Mouse (Mus musculus) limb, embryonic 10.5 days (tissue): ENCODE measurements around the gene Prss33. TPM values are rescaled to one million over a fixed set of nuclear protein-coding genes. Genes with fewer than 3 reads are reported as not detected.

Experiments
- DNase-seq: peaks from one replicate; pipeline ENCODE4 v3.0.0-alpha.2; 2017; ENCODE audit warnings: low spot score
- H3K27ac ChIP-seq: fragments of 300-500 bp; sonication (generic); 2 replicates; pipeline ENCODE4 v1.5.1; 2016; ENCODE audit warnings: mild to moderate bottlenecking
- H3K27me3 ChIP-seq: fragments of 300-500 bp; sonication (generic); 2 replicates; pipeline ENCODE4 v1.6.1; 2016; ENCODE audit warnings: low read depth, mild to moderate bottlenecking; ENCODE audit not compliant: poor library complexity, severe bottlenecking
- H3K36me3 ChIP-seq: fragments of 300-500 bp; sonication (generic); 2 replicates; pipeline ENCODE4 v1.6.1; 2016; ENCODE audit warnings: mild to moderate bottlenecking, moderate library complexity
- H3K4me1 ChIP-seq: fragments of 300-500 bp; sonication (generic); 2 replicates; pipeline ENCODE4 v1.6.1; 2016
- H3K4me3 ChIP-seq: fragments of 300-500 bp; sonication (generic); 2 replicates; pipeline ENCODE4 v1.5.1; 2016; ENCODE audit warnings: mild to moderate bottlenecking, moderate library complexity
- H3K9me3 ChIP-seq: fragments of 300-500 bp; sonication (generic); replicated peaks from 2 replicates; pipeline ENCODE4 v1.6.1; 2016; ENCODE audit warnings: mild to moderate bottlenecking
- WGBS: fragments of 180-500 bp; shearing (Covaris S2); methylation state at CpG from one replicate; pipeline ENCODE4 v1.1.7; 2016; 5-methylcytosine and 5-hydroxymethylcytosine counted together
- polyA plus RNA-seq: library from polyadenylated mRNA; unstranded; fragments of >200 nt; fragmentation: Nextera tagmentation; extraction: Ambion mirVana; gene quantifications from 2 replicates; pipeline ENCODE4 v1.2.1, GENCODE M21; 2016

Prss33 gene
- polyA plus RNA-seq, 1 experiment from 2014 or later: not detected

GRCm38 (mm10) chr17:23850853-23851749, 15.2 kb upstream of the Prss33 start:
- Histone ChIP-seq H3K9me3 (no peaks in the 10 kb centered on the region), H3K4me1 (peaks cover 7% of the 10 kb centered on the region), H3K27me3 (no peaks in the 10 kb centered on the region), H3K27ac (0 out of 2 replicates have a peak overlapping the region, but pooled peaks have one; percentile 42), H3K4me3 (no peak overlapping the region), H3K36me3 (no peaks in the 10 kb centered on the region)
- peak; percentile 77 for DNase-seq
- 66% methylated on average over 19 of the region's 19 CpGs for WGBS

GRCm38 (mm10) chr17:23850028-23850427, 14.2 kb upstream of the Prss33 start:
- Histone ChIP-seq H3K4me3 (no peak overlapping the region), H3K9me3 (no peaks in the 10 kb centered on the region), H3K4me1 (no peaks in the 10 kb centered on the region), H3K27me3 (no peaks in the 10 kb centered on the region), H3K27ac (no peak overlapping the region), H3K36me3 (no peaks in the 10 kb centered on the region)
- whole genome bisulfite sequencing: 61% methylated on average over 2 of the region's 2 CpGs
- no peak for DNase-seq

- peaks cover 12% of the 10 kb centered on the region for H3K4me1 ChIP-seq
- H3K36me3 ChIP-seq: no peaks in the 10 kb centered on the region
- H3K27me3 ChIP-seq: peaks cover 6% of the 10 kb centered on the region; the same call in 1 of the 2 replicates
- peak; percentile 80 for DNase-seq
- peak within 1 kb of the TSS; percentile 43 for H3K4me3 ChIP-seq
- H3K27ac ChIP-seq: peak within 1 kb of the TSS; percentile 31; the same call in 1 of the 2 replicates
- WGBS: 11% methylated on average over 19 of the region's 19 CpGs
- H3K9me3 ChIP-seq: no peaks in the 10 kb centered on the region
Measured at GRCm38 (mm10) chr17:23843812-23844273, 8.0 kb upstream of the Prss33 start, which contains the start of the genes Prss32 and Prss41. Gene Prss32, plus strand, starts transcription at chr17:23843855. Gene Prss41, minus strand, starts transcription at chr17:23844172.

- Histone ChIP-seq H3K27me3 (peaks cover 6% of the 10 kb centered on the region; the same call in 1 of the 2 replicates), H3K4me3 (peak overlapping the region; percentile 43), H3K36me3 (no peaks in the 10 kb centered on the region), H3K27ac (peak overlapping the region; percentile 31; the same call in 1 of the 2 replicates), H3K9me3 (no peaks in the 10 kb centered on the region), H3K4me1 (peaks cover 12% of the 10 kb centered on the region)
- 45% methylated on average over 23 of the region's 23 CpGs for WGBS
- DNase-seq: peak; percentile 39
Measured at GRCm38 (mm10) chr17:23843141-23843811, 7.4 kb upstream of the Prss33 start.

GRCm38 (mm10) chr17:23841145-23841544, 5.3 kb upstream of the Prss33 start:
- Histone ChIP-seq H3K36me3 (no peaks in the 10 kb centered on the region), H3K4me1 (peaks cover 12% of the 10 kb centered on the region), H3K27ac (no peak overlapping the region), H3K9me3 (no peaks in the 10 kb centered on the region), H3K27me3 (peaks cover 6% of the 10 kb centered on the region; the same call in 1 of the 2 replicates), H3K4me3 (no peak overlapping the region)
- peak; percentile 64 for DNase-seq
- WGBS: 33% methylated on average over 4 of the region's 4 CpGs

GRCm38 (mm10) chr17:23831201-23831600, 4.7 kb downstream of the Prss33 start:
- DNase-seq: no peak
- 97% methylated on average over 1 of the region's 1 CpGs for WGBS
- no peaks in the 10 kb centered on the region for H3K9me3 ChIP-seq
- H3K27me3 ChIP-seq: peaks cover 21% of the 10 kb centered on the region; the same call in 1 of the 2 replicates
- no peak overlapping the region for H3K4me3 ChIP-seq
- H3K36me3 ChIP-seq: peaks cover 14% of the 10 kb centered on the region
- H3K4me1 ChIP-seq: peaks cover 27% of the 10 kb centered on the region
- no peak overlapping the region for H3K27ac ChIP-seq

- Histone ChIP-seq H3K4me3 (peak within 1 kb of the TSS; percentile 90), H3K27me3 (peaks cover 9% of the 10 kb centered on the region; the same call in 1 of the 2 replicates), H3K27ac (peak within 1 kb of the TSS; percentile 93), H3K36me3 (peaks cover 35% of the 10 kb centered on the region), H3K4me1 (peaks cover 40% of the 10 kb centered on the region), H3K9me3 (no peaks in the 10 kb centered on the region)
- WGBS: 2% methylated on average over 40 of the region's 42 CpGs
- peak; percentile 93 for DNase-seq
Measured at GRCm38 (mm10) chr17:23829064-23829619, 6.7 kb downstream of the Prss33 start, which contains the start of gene Elob. Gene Elob, minus strand, starts transcription at chr17:23829136.

GRCm38 (mm10) chr17:23828271-23829001, 7.4 kb downstream of the Prss33 start:
- under 1% methylated on average over 45 of the region's 47 CpGs for WGBS
- no peaks in the 10 kb centered on the region for H3K9me3 ChIP-seq
- peak; percentile 81 for DNase-seq

GRCm38 (mm10) chr17:23825591-23825990, 10.3 kb downstream of the Prss33 start:
- H3K4me1 ChIP-seq: peaks cover 43% of the 10 kb centered on the region
- no peak overlapping the region; the same call in 1 of the 2 replicates for H3K4me3 ChIP-seq
- H3K27me3 ChIP-seq: no peaks in the 10 kb centered on the region
- DNase-seq: no peak
- WGBS: 83% methylated on average over 4 of the region's 4 CpGs
- peaks cover 70% of the 10 kb centered on the region for H3K36me3 ChIP-seq
- H3K27ac ChIP-seq: no peak overlapping the region
- H3K9me3 ChIP-seq: no peaks in the 10 kb centered on the region

More at GRCm38 (mm10) chr17:23828271-23829001, 7.4 kb downstream of the Prss33 start:
- H3K27ac ChIP-seq: peak overlapping the region; percentile 93
- H3K4me1 ChIP-seq: peaks cover 41% of the 10 kb centered on the region
- H3K4me3 ChIP-seq: peak overlapping the region; percentile 90
- H3K27me3 ChIP-seq: peaks cover 3% of the 10 kb centered on the region; the same call in 1 of the 2 replicates
- H3K36me3 ChIP-seq: peaks cover 42% of the 10 kb centered on the region

GRCm38 (mm10) chr17:23823614-23824013, 12.2 kb downstream of the Prss33 start:
- 93% methylated on average over 12 of the region's 12 CpGs for WGBS
- Histone ChIP-seq H3K36me3 (peaks cover 90% of the 10 kb centered on the region), H3K27me3 (no peaks in the 10 kb centered on the region), H3K9me3 (0 out of 2 replicates have a peak, but pooled peaks cover 4% of the 10 kb centered on the region), H3K4me1 (peaks cover 36% of the 10 kb centered on the region), H3K4me3 (no peak overlapping the region), H3K27ac (no peak overlapping the region)
- no peak for DNase-seq

- H3K27ac ChIP-seq: no peak overlapping the region
- DNase-seq: no peak
- no peaks in the 10 kb centered on the region for H3K27me3 ChIP-seq
- WGBS: 88% methylated on average over 16 of the region's 16 CpGs
- H3K4me1 ChIP-seq: peaks cover 34% of the 10 kb centered on the region
- H3K4me3 ChIP-seq: no peak overlapping the region
- H3K9me3 ChIP-seq: peaks cover 9% of the 10 kb centered on the region; the same call in 1 of the 2 replicates
- H3K36me3 ChIP-seq: peaks cover 96% of the 10 kb centered on the region
Measured at GRCm38 (mm10) chr17:23823018-23823417, 12.8 kb downstream of the Prss33 start.

- no peak for DNase-seq
- WGBS: 81% methylated on average over 6 of the region's 6 CpGs
- peaks cover 25% of the 10 kb centered on the region for H3K4me1 ChIP-seq
Measured at GRCm38 (mm10) chr17:23822094-23822493, 13.8 kb downstream of the Prss33 start.

More at GRCm38 (mm10) chr17:23822094-23822493, 13.8 kb downstream of the Prss33 start:
- Histone ChIP-seq H3K9me3 (peaks cover 11% of the 10 kb centered on the region; the same call in 1 of the 2 replicates), H3K27ac (no peak overlapping the region), H3K4me3 (no peak overlapping the region), H3K27me3 (no peaks in the 10 kb centered on the region), H3K36me3 (peaks cover 100% of the 10 kb centered on the region)
